Mouse (Mus musculus): Measurements from ENCODE around the gene Pgam5. TPM values are rescaled to one million over a fixed set of nuclear protein-coding genes. Genes with fewer than 3 reads are reported as not detected.

The Pgam5 gene
- polyA plus RNA-seq, 1 experiment from 2014 or later = 58.3 TPM

Other genes starting within 250 kb of the Pgam5 start
- gene Gm17655, start 197.4 kb downstream of the Pgam5 start, polyA plus RNA-seq (2014; fragmentation: Nextera tagmentation; extraction: Ambion mirVana) = 1.3 and 3.9 TPM in 2 replicates
- 0.11 and 0.16 TPM in 2 replicates for gene Gm35315, start 175.5 kb downstream of the Pgam5 start, polyA plus RNA-seq (2014; fragmentation: Nextera tagmentation; extraction: Ambion mirVana)
- 0.23 and 0.30 TPM in 2 replicates for gene Plcxd1, start 169.9 kb downstream of the Pgam5 start, polyA plus RNA-seq (2014; fragmentation: Nextera tagmentation; extraction: Ambion mirVana)
- 15.9 and 22.0 TPM in 2 replicates for gene Gtpbp6, start 161.7 kb downstream of the Pgam5 start, polyA plus RNA-seq (2014; fragmentation: Nextera tagmentation; extraction: Ambion mirVana)
- gene Zfp605, start 159.8 kb downstream of the Pgam5 start, polyA plus RNA-seq (2014; fragmentation: Nextera tagmentation; extraction: Ambion mirVana) = 2.4 and 2.7 TPM in 2 replicates
- gene Chfr, start 134.1 kb downstream of the Pgam5 start, polyA plus RNA-seq (2014; fragmentation: Nextera tagmentation; extraction: Ambion mirVana) = 29.7 and 32.5 TPM in 2 replicates
- gene Golga3, start 93.2 kb downstream of the Pgam5 start, polyA plus RNA-seq (2014; fragmentation: Nextera tagmentation; extraction: Ambion mirVana) = 18.7 and 19.1 TPM in 2 replicates
- gene Ankle2, start 38.9 kb downstream of the Pgam5 start, polyA plus RNA-seq (2014; fragmentation: Nextera tagmentation; extraction: Ambion mirVana) = 25.4 and 27.3 TPM in 2 replicates
- gene Pxmp2, start 16.3 kb upstream of the Pgam5 start, polyA plus RNA-seq (2014; fragmentation: Nextera tagmentation; extraction: Ambion mirVana) = 14.6 and 19.4 TPM in 2 replicates
- gene Pole, start 16.4 kb upstream of the Pgam5 start, polyA plus RNA-seq (2014; fragmentation: Nextera tagmentation; extraction: Ambion mirVana) = 16.1 and 19.6 TPM in 2 replicates
- not detected in 2 replicates for gene P2rx2, start 73.3 kb upstream of the Pgam5 start, polyA plus RNA-seq (2014; fragmentation: Nextera tagmentation; extraction: Ambion mirVana)
- not detected in 2 replicates for gene Lrcol1, start 74.8 kb upstream of the Pgam5 start, polyA plus RNA-seq (2014; fragmentation: Nextera tagmentation; extraction: Ambion mirVana)
- 12.8 and 13.5 TPM in 2 replicates for gene Fbrsl1, start 178.6 kb upstream of the Pgam5 start, polyA plus RNA-seq (2014; fragmentation: Nextera tagmentation; extraction: Ambion mirVana)

Measured in heart, embryonic 14.5 days (tissue).